Mouse (Mus musculus): Measurements from ENCODE around the gene Gm13691.
"Not testable (repeated sequence)": the region's sequence is repeated elsewhere in the genome, so short reads cannot be mapped to it uniquely, and the experiment has no call there.

Gm13691 gene

DNA sequence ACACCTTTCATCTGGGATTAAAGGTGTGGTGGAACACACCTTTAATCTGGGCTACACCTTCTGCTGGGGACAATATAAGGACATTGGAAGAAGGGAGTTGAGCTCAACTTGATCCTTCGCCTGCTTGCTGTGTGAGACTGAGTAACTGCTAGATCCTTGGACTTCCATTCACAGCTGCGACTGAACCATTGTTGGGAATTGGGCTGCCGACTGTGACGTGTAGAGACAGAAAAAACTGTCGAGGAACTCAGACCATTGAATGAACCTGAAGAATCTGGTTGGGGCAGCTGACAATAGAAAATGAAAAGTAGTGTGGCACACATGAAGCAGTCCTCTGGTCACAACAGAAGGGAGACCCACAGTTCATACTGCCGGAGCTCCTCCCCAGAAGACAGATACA, at the start of gene Gm13691:
Gene Gm13691 (plus strand): TSS at position 301 of the 400 bp plus-strand sequence.
- in situ Hi-C loops (cut with MboI, MseI), result loop anchor here (5.0 to 25.0 kb wide), 2 partner anchors 452 to 647 kb away; no protein-coding TSS in a partner anchor

DNA sequence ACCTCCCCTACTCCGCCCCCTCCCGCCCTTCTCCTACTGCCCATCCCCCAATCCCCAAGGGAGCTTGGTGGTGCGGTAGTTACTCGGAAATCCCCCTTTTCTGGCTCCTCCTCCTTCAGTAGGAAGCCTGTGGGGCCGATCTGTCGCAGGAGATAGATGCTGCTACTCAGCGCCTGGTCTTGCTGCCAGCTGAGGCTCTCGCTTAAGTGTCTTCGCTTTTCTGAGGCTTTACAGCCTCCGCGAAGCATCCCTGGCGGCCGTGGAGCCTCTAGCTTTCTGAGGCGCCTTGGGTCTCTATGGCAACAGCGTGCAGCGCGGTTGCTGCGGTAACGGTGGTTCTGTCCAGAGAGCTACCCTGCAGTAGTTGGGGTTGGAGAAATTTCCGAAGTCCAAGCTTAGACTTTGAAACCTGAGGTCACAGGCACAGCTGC, 49.4 kb upstream of the Gm13691 start, which contains the start of gene Zswim2:
Gene Zswim2 (minus strand): TSS at position 298 of the 431 bp plus-strand sequence.
- in situ Hi-C loops (cut with MboI, MseI), result loop anchor here in 1 of 2 experiments (5.0 kb wide), 1 partner anchor 36 kb away; the partner anchor contains the start of gene Gm13694

DNA sequence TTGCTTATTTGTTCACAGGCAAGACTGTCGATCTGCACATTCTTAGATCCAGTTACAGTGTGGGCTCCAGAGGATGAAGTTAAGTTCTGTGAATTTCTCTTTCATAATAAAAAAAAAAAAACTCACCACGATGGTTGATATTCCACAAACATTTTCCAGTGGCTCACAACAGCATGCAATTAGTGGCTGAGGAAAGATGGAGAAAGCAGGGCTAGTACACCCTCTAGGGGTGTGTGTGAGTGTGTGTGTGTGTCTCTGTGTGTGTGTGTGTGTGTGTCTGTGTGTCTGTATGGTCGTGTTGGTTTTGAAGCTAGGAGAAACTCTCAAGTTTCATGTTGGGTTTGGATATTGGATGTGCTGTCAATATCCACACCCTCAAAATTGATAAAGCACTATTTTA, 49.0 kb upstream of the Gm13691 start:
- in situ Hi-C loops (cut with MboI, MseI), result loop anchor here in 1 of 2 experiments (5.0 kb wide), 1 partner anchor 36 kb away; the partner anchor contains the start of gene Gm13694

DNA sequence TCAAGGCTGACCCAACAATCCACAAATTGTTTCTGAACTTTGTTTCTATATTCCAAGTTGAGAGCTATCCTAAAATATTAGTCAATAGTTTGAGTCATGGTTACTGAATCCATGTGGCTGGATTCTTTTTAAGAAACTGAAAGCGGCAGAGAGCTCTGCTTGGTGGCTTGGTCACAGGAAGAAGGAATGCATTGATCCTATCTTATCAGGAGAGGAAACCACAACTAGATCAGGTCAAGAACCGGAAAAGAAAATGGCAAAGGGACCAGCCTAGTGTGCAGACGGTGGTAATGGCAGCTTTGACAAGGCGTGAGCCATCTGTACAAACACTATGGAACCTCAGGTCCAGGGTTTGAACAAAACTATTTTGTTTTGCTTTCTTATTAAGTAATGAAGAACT, 48.6 kb upstream of the Gm13691 start:
- in situ Hi-C loops (cut with MboI, MseI), result loop anchor here in 1 of 2 experiments (5.0 kb wide), 1 partner anchor 36 kb away; the partner anchor contains the start of gene Gm13694

DNA sequence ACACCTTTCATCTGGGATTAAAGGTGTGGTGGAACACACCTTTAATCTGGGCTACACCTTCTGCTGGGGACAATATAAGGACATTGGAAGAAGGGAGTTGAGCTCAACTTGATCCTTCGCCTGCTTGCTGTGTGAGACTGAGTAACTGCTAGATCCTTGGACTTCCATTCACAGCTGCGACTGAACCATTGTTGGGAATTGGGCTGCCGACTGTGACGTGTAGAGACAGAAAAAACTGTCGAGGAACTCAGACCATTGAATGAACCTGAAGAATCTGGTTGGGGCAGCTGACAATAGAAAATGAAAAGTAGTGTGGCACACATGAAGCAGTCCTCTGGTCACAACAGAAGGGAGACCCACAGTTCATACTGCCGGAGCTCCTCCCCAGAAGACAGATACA, 35.0 kb upstream of the Gm13691 start, which contains the start of gene Gm13698:
Gene Gm13698 (plus strand): TSS at position 301 of the 400 bp plus-strand sequence.
- in situ Hi-C loops (cut with MboI, MseI), result not testable (repeated sequence)

DNA sequence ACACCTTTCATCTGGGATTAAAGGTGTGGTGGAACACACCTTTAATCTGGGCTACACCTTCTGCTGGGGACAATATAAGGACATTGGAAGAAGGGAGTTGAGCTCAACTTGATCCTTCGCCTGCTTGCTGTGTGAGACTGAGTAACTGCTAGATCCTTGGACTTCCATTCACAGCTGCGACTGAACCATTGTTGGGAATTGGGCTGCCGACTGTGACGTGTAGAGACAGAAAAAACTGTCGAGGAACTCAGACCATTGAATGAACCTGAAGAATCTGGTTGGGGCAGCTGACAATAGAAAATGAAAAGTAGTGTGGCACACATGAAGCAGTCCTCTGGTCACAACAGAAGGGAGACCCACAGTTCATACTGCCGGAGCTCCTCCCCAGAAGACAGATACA, 29.1 kb upstream of the Gm13691 start, which contains the start of gene Gm13693:
Gene Gm13693 (plus strand): TSS at position 301 of the 400 bp plus-strand sequence.
- in situ Hi-C loops (cut with MboI, MseI), result loop anchor here (5.0 to 10.0 kb wide), 2 partner anchors 41 to 484 kb away; no protein-coding TSS in a partner anchor

DNA sequence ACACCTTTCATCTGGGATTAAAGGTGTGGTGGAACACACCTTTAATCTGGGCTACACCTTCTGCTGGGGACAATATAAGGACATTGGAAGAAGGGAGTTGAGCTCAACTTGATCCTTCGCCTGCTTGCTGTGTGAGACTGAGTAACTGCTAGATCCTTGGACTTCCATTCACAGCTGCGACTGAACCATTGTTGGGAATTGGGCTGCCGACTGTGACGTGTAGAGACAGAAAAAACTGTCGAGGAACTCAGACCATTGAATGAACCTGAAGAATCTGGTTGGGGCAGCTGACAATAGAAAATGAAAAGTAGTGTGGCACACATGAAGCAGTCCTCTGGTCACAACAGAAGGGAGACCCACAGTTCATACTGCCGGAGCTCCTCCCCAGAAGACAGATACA, 23.3 kb upstream of the Gm13691 start, which contains the start of gene Gm13695:
Gene Gm13695 (plus strand): TSS at position 301 of the 400 bp plus-strand sequence.
- in situ Hi-C loops (cut with MboI, MseI), result loop anchor here in 1 of 2 experiments (10.0 kb wide), 1 partner anchor 478 kb away; no protein-coding TSS in a partner anchor

DNA sequence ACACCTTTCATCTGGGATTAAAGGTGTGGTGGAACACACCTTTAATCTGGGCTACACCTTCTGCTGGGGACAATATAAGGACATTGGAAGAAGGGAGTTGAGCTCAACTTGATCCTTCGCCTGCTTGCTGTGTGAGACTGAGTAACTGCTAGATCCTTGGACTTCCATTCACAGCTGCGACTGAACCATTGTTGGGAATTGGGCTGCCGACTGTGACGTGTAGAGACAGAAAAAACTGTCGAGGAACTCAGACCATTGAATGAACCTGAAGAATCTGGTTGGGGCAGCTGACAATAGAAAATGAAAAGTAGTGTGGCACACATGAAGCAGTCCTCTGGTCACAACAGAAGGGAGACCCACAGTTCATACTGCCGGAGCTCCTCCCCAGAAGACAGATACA, 17.5 kb upstream of the Gm13691 start, which contains the start of gene Gm13696:
Gene Gm13696 (plus strand): TSS at position 301 of the 400 bp plus-strand sequence.
- in situ Hi-C loops (cut with MboI, MseI), result loop anchor here in 1 of 2 experiments (10.0 kb wide), 1 partner anchor 158 kb away; the partner anchor contains the start of gene Fam171b

DNA sequence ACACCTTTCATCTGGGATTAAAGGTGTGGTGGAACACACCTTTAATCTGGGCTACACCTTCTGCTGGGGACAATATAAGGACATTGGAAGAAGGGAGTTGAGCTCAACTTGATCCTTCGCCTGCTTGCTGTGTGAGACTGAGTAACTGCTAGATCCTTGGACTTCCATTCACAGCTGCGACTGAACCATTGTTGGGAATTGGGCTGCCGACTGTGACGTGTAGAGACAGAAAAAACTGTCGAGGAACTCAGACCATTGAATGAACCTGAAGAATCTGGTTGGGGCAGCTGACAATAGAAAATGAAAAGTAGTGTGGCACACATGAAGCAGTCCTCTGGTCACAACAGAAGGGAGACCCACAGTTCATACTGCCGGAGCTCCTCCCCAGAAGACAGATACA, 11.7 kb upstream of the Gm13691 start, which contains the start of gene Gm13694:
Gene Gm13694 (plus strand): TSS at position 301 of the 400 bp plus-strand sequence.
- in situ Hi-C loops (cut with MboI, MseI), result loop anchor here (5.0 to 25.0 kb wide), 3 partner anchors 36 to 659 kb away; partner anchors contain the start of genes Fam171b (in 1 of the 2) and Zswim2 (in 1 of the 2)

DNA sequence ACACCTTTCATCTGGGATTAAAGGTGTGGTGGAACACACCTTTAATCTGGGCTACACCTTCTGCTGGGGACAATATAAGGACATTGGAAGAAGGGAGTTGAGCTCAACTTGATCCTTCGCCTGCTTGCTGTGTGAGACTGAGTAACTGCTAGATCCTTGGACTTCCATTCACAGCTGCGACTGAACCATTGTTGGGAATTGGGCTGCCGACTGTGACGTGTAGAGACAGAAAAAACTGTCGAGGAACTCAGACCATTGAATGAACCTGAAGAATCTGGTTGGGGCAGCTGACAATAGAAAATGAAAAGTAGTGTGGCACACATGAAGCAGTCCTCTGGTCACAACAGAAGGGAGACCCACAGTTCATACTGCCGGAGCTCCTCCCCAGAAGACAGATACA, 5.9 kb upstream of the Gm13691 start, which contains the start of gene Gm13697:
Gene Gm13697 (plus strand): TSS at position 301 of the 400 bp plus-strand sequence.
- in situ Hi-C loops (cut with MboI, MseI), result loop anchor here in 1 of 2 experiments (10.0 to 25.0 kb wide), 2 partner anchors 60 to 653 kb away; no protein-coding TSS in a partner anchor

DNA sequence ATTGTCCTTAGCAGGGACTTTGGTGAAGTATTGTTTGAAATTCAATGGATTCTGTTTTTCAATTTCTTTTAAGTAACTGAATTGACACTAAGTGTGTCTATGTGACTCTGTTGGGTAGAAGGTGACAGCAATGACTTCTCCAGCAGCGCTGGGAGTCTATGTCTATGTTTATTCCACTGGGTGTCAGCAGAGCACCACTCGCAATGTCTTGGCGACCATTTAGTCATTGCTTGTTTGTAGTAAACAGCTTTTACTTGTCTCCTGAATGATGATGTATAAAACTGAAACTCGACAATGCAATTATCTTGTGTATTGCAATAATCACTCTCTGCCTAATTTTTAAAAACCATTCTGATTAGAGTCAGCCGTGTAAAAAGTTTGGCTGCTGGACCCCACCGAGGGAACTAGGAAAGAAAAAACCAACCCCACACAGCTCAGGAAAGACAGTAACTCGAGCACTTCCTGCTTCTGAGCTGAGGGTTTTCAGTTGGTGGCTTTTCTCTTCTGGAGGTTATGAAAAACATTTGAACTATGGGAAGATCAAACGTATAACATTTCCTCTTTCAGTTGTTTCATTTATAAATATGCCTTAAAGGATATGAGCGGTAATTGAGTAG, 3.4 kb downstream of the Gm13691 start:
- in situ Hi-C loops (cut with MboI, MseI), result loop anchor here (5.0 to 25.0 kb wide), 2 partner anchors 449 to 644 kb away; no protein-coding TSS in a partner anchor

DNA sequence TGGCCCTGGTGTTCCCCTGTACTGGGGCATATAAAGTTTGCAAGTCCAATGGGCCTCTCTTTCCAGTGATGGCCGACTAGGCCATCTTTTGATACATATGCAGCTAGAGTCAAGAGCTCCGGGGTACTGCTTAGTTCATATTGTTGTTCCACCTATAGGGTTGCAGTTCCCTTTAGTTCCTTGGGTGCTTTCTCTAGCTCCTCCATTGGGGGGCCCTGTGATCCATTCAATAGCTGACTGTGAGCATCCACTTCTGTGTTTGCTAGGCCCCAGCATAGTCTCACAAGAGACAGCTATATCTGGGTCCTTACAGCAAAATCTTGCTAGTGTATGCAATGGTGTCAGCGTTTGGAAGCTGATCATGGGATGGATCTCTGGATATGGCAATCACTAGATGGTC, 4.2 kb downstream of the Gm13691 start:
- in situ Hi-C loops (cut with MboI, MseI), result loop anchor here (5.0 to 25.0 kb wide), 2 partner anchors 448 to 643 kb away; no protein-coding TSS in a partner anchor

DNA sequence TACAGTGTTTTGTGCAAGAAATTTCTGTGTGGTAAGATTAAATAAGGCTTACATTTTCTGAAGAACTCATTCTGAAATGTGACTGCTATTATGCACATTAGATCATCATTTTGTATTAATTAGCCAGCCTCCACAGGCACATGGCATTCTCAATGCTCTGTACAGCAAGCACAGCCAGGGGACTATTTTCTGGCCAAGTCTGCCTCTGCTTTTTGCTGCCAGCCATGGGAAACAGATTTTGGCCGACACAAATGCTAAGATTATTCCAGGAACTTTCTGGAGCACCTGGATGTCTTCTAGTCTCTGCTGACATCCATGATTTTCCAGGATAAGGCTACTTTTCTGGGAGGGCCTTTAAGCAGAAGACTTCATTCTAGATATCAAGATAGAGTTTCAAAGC, 18.6 kb downstream of the Gm13691 start:
- in situ Hi-C loops (cut with MboI, MseI), result no loop called here

DNA sequence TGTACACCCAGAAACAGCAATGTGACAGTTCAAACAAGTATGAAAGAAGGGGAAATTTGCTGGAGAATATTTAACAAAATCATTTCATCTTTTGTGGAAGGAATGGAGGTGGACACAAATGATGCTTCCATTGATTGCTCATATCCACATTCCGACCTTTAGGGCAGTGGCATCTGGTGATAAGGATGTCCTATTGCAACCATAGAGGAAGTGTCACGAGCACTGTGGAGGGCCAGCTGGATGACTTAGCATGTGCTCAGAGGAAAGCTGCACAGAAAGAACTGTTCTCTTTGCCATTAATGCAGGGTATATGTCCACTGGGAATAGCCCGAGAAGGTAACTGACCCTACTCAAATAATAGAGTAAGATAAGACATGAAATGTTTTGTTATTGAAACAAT, 19.5 kb downstream of the Gm13691 start:
- in situ Hi-C loops (cut with MboI, MseI), result no loop called here

DNA sequence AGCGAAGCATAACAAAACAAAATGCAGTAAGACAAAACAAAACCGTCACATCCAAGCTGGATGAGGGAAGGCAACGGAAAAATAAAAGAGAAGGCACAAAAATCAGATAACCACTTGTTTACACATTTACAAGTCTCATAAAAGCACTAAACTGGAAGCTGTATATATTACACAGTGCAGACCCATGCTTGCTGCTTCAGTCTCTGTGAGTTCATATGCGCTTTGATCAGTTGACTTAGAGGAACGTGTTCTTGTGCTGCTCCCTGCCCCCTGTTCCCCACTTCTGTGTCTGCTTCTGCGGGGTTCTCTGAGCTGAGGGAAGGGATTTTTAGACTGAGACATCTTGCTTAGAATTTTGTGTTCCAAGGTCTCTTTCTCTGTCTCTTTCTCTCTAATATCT, 24.2 kb downstream of the Gm13691 start:
- in situ Hi-C loops (cut with MboI, MseI), result no loop called here

DNA sequence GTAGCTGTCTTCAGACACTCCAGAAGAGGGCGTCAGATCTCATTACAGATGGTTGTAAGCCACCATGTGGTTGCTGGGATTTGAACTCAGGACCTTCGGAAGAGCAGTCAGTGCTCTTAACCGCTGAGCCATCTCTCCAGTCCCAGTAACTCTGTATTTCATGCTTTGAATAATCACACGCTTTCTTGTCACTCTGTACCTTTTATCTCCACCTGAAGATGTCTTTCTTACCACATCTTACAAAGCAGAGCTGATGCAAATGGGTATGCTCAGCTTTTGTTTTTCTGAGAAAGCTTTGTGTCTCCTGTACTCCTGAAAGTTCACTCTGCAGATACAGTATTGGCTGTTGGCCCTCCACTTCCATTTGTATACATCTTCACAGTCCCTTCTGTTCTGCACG, 25.9 kb downstream of the Gm13691 start:
- in situ Hi-C loops (cut with MboI, MseI), result not testable (repeated sequence)

DNA sequence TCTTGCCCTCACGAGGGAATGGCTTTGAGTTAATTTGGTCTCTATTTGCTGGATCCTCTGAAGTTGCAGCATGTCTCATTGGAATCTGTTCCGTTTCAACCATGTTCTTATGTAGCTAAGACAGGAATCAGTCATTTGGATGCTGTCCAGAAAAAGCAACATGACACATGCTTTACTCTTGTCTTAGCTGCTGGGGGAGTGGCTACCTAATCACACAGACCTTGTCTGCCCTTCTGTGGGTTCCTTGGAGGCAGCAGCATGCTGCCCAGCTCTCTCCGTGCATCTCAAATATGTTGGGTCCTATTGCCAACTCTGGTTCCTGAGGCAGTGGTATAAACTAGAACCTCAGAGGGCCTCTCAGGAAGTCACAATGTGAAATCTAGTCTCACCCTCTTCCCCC, 28.0 kb downstream of the Gm13691 start:
- in situ Hi-C loops (cut with MboI, MseI), result no loop called here

DNA sequence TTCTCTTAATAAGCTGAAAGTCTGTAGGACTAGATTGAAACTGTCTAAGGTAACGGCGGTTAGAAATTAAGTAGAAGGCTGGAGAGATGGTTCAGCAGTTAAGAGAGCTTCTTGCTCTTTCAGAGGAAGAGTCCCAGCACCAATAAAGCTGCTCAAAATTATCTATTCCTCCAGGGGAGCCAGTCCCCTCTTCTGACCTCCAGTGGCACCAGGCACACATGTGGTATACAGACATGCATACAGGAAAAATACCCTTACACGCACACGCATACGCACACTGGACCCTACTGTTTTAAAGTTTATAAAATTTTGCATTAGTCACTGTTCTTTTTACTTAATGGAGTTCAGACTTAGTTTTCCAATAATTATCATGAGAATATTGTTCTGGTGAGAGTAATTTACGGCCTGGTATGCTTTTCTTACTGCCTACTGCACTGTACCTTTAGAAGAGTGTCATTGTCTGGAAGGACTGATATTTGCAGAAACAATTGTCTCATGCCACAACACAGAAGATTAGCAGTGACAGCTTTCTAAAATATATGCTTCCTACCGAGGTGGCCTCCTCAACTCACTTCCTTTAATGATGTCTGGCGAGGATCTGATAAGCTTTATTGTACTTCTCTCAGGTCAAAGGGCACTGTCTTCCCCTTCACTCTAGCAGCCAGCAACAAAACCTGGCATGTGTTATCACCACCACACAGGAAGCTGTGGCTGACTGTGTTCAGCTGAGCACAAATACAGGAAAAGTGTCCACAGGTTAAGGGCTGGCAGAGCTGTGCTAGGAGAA, 29.4 kb downstream of the Gm13691 start:
- in situ Hi-C loops (cut with MboI, MseI), result no loop called here

DNA sequence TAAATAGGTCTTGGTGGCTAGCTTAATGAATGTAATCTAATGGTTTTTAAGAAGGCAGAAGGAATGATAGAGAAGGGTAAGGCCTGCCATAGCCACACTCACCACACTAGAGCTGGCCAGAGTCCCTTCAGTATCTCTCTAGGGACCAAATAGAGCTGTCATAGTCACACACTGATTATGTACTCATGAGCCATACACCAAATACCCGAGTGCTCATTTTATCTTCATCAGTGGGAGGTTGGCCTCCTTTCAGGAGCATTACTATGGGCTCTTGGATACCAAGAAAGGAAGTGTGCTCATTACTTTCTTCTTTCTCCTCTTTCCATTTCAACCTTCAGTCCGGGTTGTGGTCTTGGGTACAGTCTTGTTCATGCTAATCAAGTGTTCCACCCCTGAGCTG, 31.6 kb downstream of the Gm13691 start:
- in situ Hi-C loops (cut with MboI, MseI), result no loop called here

DNA sequence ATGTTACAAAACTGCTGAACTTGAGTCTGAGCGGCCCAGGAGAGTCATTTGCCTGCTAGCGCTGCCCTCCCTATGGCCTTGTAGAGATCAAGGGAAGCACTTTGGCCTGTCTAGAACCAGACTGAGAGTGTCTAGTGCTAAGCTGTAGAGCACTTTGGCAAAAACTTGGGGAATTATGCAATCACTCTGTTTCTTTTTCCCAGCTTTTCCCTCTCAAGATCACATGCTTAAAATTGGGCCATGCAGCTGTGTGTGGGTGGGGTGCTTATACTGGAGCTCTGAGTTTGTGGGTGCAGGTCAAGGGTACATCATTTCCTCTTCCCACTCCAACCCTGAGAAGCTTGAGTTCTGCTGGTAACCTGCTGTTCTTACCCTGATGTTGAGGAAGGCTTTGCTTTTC, 32.6 kb downstream of the Gm13691 start:
- in situ Hi-C loops (cut with MboI, MseI), result no loop called here

DNA sequence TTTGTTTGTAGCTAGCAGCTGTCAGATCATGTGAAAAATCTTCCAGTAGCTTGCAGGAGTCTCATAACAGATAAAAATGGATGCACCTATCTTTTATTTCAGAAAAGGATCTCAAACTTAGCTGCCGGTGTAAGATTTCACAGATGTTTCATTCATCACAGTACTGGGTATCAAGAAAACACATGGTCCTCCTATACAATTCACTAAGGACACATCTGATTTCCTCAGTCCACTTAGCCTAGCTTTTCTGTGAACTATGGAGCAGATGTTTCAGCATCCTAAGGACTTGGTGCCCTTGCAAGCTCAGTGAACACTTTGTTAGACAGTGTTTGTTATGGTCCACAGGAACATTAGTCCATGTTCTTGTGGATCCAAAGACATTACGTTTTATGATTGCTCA, 33.0 kb downstream of the Gm13691 start:
- in situ Hi-C loops (cut with MboI, MseI), result no loop called here
